Mouse (Mus musculus): ENCODE measurements around the gene Smpdl3b. TPM values are rescaled to one million over a fixed set of nuclear protein-coding genes. Genes with fewer than 3 reads are reported as not detected.
"Not testable (repeated sequence)": the region's sequence is repeated elsewhere in the genome, so short reads cannot be mapped to it uniquely, and the experiment has no call there.

Smpdl3b gene
- polyA plus RNA-seq, 1 experiment from 2014 or later, result 5.0 TPM

- Histone ChIP-seq H3K4me2 (replicated peaks; ENCODE audit: low read depth, low read length) (no peak overlapping the region), H3K4me3 (ENCODE audit: low read depth, low read length) (no peak overlapping the region), H3K36me3 (ENCODE audit: control insufficient read depth, insufficient read depth, low read length) (no peaks in the 10 kb centered on the region), H3K9ac (replicated peaks; ENCODE audit: low read depth, low read length) (no peak overlapping the region), H3K9me3 (ENCODE audit: control insufficient read depth, low read depth, low read length) (no peaks in the 10 kb centered on the region), H3K4me1 (ENCODE audit: control insufficient read depth, insufficient read depth, low read length) (no peaks in the 10 kb centered on the region), H3K27ac (ENCODE audit: low read length) (peak overlapping the region; percentile 3; the same call in 1 of the 2 replicates), H3K27me3 (ENCODE audit: control insufficient read depth, insufficient read depth, low read length) (no peaks in the 10 kb centered on the region)
- WGBS, result 79% methylated on average over 18 of the region's 18 CpGs
- no peak for ATAC-seq (ENCODE audit: insufficient number of reproducible peaks, insufficient read depth, low FRiP score, low read depth)
Observed at GRCm38 (mm10) chr4:132801176-132802077, 44.4 kb upstream of the Smpdl3b start.

DNA sequence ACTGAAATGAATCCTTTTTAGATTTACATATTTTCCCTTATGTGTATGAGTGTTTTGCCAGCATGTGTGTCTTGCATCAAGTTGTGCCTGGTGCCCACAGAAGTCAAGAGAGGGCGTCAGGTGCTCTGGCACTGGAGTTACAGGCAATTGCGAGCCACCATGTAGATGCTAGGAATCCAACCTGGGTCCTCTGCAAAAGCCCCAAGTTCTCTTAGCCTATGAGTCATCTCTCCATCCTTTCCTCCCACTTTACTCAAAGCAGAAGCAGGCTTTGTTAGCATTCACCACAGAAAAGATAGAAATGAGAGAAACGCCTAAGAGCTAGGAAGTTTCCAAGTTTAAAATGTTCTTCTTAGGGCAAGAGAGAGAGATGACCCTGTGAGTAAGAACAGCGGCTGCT lies 42.8 kb upstream of the Smpdl3b start:
- ATAC-seq (ENCODE audit: insufficient number of reproducible peaks, insufficient read depth, low FRiP score, low read depth), result no peak
- H3K4me1 ChIP-seq (ENCODE audit: control insufficient read depth, insufficient read depth, low read length), result no peaks in the 10 kb centered on the region
- WGBS, result 87% methylated on average over 4 of the region's 4 CpGs
- no peak overlapping the region for H3K4me3 ChIP-seq (ENCODE audit: low read depth, low read length)
- H3K27me3 ChIP-seq (ENCODE audit: control insufficient read depth, insufficient read depth, low read length), result 0 out of 2 replicates have a peak, but pooled peaks cover 3% of the 10 kb centered on the region
- no peaks in the 10 kb centered on the region for H3K36me3 ChIP-seq (ENCODE audit: control insufficient read depth, insufficient read depth, low read length)
- no peak overlapping the region for H3K4me2 ChIP-seq (replicated peaks; ENCODE audit: low read depth, low read length)
- H3K27ac ChIP-seq (ENCODE audit: low read length), result no peak overlapping the region
- H3K9ac ChIP-seq (replicated peaks; ENCODE audit: low read depth, low read length), result no peak overlapping the region
- H3K9me3 ChIP-seq (ENCODE audit: control insufficient read depth, low read depth, low read length), result no peaks in the 10 kb centered on the region

DNA sequence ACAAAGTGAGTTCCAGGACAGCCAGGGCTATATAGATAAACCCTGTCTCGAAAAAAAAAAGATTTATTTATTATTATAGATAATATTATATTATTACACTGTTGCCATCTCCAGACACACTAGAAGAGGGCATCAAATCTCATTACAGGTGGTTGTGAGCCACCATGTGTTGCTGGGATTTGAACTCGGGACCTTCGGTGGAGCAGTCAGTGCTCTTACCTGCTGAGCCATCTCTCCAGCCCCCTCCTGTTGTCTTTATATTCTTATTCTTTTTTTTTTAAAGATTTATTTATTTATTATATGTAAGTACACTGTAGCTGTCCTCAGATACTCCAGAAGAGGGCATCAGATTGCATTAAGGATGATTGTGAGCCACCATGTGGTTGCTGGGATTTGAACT lies 41.6 kb upstream of the Smpdl3b start:
- WGBS, result 79% methylated on average over 3 of the region's 3 CpGs
- not testable (repeated sequence) for H3K27me3 ChIP-seq (ENCODE audit: control insufficient read depth, insufficient read depth, low read length); H3K4me2 ChIP-seq (replicated peaks; ENCODE audit: low read depth, low read length); ATAC-seq (ENCODE audit: insufficient number of reproducible peaks, insufficient read depth, low FRiP score, low read depth); H3K4me1 ChIP-seq (ENCODE audit: control insufficient read depth, insufficient read depth, low read length); H3K9ac ChIP-seq (replicated peaks; ENCODE audit: low read depth, low read length); H3K4me3 ChIP-seq (ENCODE audit: low read depth, low read length); H3K9me3 ChIP-seq (ENCODE audit: control insufficient read depth, low read depth, low read length); H3K27ac ChIP-seq (ENCODE audit: low read length); H3K36me3 ChIP-seq (ENCODE audit: control insufficient read depth, insufficient read depth, low read length)

DNA sequence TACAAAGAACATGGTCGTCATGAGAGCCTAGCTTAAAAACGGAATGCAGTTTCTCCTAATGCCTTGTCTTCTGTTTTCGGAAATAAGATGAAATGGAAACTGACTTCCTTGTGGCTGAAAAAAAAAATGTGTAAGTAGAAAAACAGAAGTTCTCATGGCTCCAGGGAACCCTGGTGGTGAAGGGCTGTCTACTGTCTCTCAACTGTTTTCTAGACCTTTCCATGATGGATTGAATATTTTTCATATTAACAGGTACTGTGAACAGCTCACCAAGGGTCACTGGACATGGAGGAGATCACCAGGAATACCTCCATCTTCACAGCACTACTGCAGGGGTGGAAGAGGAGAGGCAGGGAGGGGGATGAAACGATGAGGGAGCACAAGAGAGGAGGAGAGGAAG lies 41.0 kb upstream of the Smpdl3b start:
- H3K4me2 ChIP-seq (replicated peaks; ENCODE audit: low read depth, low read length), result no peak overlapping the region
- no peaks in the 10 kb centered on the region for H3K9me3 ChIP-seq (ENCODE audit: control insufficient read depth, low read depth, low read length)
- WGBS, result 65% methylated on average over 4 of the region's 4 CpGs
- H3K27ac ChIP-seq (ENCODE audit: low read length), result no peak overlapping the region
- H3K9ac ChIP-seq (replicated peaks; ENCODE audit: low read depth, low read length), result no peak overlapping the region
- no peaks in the 10 kb centered on the region for H3K36me3 ChIP-seq (ENCODE audit: control insufficient read depth, insufficient read depth, low read length)
- H3K4me1 ChIP-seq (ENCODE audit: control insufficient read depth, insufficient read depth, low read length), result no peaks in the 10 kb centered on the region
- H3K4me3 ChIP-seq (ENCODE audit: low read depth, low read length), result no peak overlapping the region
- 0 out of 2 replicates have a peak, but pooled peaks cover 3% of the 10 kb centered on the region for H3K27me3 ChIP-seq (ENCODE audit: control insufficient read depth, insufficient read depth, low read length)
- ATAC-seq (ENCODE audit: insufficient number of reproducible peaks, insufficient read depth, low FRiP score, low read depth), result no peak

DNA sequence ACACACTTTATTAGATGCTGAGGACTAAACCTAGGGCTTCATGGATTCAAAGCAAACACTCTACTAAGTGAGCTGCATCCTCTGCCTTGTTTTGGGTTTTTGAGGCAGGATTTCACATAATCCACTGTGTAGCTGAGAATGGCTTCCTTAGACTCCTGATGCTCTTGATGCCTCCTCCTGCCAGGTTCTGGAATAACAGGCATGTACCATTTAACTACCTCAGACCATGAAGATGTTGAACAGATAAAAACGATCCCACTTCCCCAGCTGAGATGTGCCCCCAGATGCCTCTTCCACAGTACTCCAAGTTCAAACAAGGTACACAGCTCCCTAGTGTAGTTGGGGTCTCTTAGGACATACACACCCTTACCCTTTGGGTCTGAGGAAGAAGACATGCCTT lies 40.4 kb upstream of the Smpdl3b start:
- Histone ChIP-seq H3K9me3 (ENCODE audit: control insufficient read depth, low read depth, low read length) (no peaks in the 10 kb centered on the region), H3K4me2 (replicated peaks; ENCODE audit: low read depth, low read length) (no peak overlapping the region), H3K27me3 (ENCODE audit: control insufficient read depth, insufficient read depth, low read length) (0 out of 2 replicates have a peak, but pooled peaks cover 3% of the 10 kb centered on the region), H3K36me3 (ENCODE audit: control insufficient read depth, insufficient read depth, low read length) (no peaks in the 10 kb centered on the region), H3K4me1 (ENCODE audit: control insufficient read depth, insufficient read depth, low read length) (no peaks in the 10 kb centered on the region), H3K4me3 (ENCODE audit: low read depth, low read length) (no peak overlapping the region), H3K9ac (replicated peaks; ENCODE audit: low read depth, low read length) (no peak overlapping the region), H3K27ac (ENCODE audit: low read length) (no peak overlapping the region)
- 72% methylated on average over 1 of the region's 1 CpGs for WGBS
- ATAC-seq (ENCODE audit: insufficient number of reproducible peaks, insufficient read depth, low FRiP score, low read depth), result no peak

- WGBS, result 2% methylated on average over 21 of the region's 21 CpGs
- Histone ChIP-seq H3K27me3 (ENCODE audit: control insufficient read depth, insufficient read depth, low read length) (0 out of 2 replicates have a peak, but pooled peaks cover 3% of the 10 kb centered on the region), H3K9me3 (ENCODE audit: control insufficient read depth, low read depth, low read length) (no peaks in the 10 kb centered on the region), H3K4me2 (replicated peaks; ENCODE audit: low read depth, low read length) (peak within 1 kb of the TSS; percentile 45), H3K9ac (replicated peaks; ENCODE audit: low read depth, low read length) (no peak within 1 kb of the TSS), H3K4me1 (ENCODE audit: control insufficient read depth, insufficient read depth, low read length) (no peaks in the 10 kb centered on the region), H3K4me3 (ENCODE audit: low read depth, low read length) (peak within 1 kb of the TSS; percentile 20; the same call in 1 of the 2 replicates), H3K36me3 (ENCODE audit: control insufficient read depth, insufficient read depth, low read length) (no peaks in the 10 kb centered on the region), H3K27ac (ENCODE audit: low read length) (no peak within 1 kb of the TSS)
- ATAC-seq (ENCODE audit: insufficient number of reproducible peaks, insufficient read depth, low FRiP score, low read depth), result peak; percentile 63; the same call in 1 of the 2 replicates
Observed at GRCm38 (mm10) chr4:132796196-132796886, 39.3 kb upstream of the Smpdl3b start, which contains the start of gene Themis2. Gene Themis2, minus strand, starts transcription at chr4:132796387.

DNA sequence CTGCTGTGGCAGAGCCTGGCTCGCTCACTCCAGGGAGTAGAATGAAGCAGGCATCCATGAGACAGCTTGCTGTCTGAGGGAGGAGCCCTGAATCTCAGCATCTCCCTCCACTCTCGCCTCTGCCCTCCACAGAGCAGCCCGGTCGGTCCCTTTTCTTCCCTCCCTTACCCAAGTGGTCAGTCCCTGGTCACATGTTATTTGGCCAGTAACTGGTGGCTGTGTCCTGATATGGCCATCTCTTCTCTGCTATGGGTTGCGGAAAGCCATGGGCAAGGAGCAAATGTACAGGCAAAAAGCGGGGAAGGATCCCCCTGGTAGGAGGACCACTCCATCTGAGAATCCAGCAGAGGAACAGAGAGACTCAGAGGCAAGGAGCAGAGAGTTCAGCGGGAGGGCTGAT lies 38.1 kb upstream of the Smpdl3b start:
- H3K4me2 ChIP-seq (replicated peaks; ENCODE audit: low read depth, low read length), result no peak overlapping the region
- no peaks in the 10 kb centered on the region for H3K9me3 ChIP-seq (ENCODE audit: control insufficient read depth, low read depth, low read length)
- no peak overlapping the region for H3K4me3 ChIP-seq (ENCODE audit: low read depth, low read length)
- no peaks in the 10 kb centered on the region for H3K4me1 ChIP-seq (ENCODE audit: control insufficient read depth, insufficient read depth, low read length)
- no peaks in the 10 kb centered on the region for H3K36me3 ChIP-seq (ENCODE audit: control insufficient read depth, insufficient read depth, low read length)
- 57% methylated on average over 7 of the region's 7 CpGs for WGBS
- H3K9ac ChIP-seq (replicated peaks; ENCODE audit: low read depth, low read length), result no peak overlapping the region
- 0 out of 2 replicates have a peak, but pooled peaks cover 3% of the 10 kb centered on the region for H3K27me3 ChIP-seq (ENCODE audit: control insufficient read depth, insufficient read depth, low read length)
- no peak overlapping the region for H3K27ac ChIP-seq (ENCODE audit: low read length)
- no peak for ATAC-seq (ENCODE audit: insufficient number of reproducible peaks, insufficient read depth, low FRiP score, low read depth)

- no peaks in the 10 kb centered on the region for H3K4me1 ChIP-seq (ENCODE audit: control insufficient read depth, insufficient read depth, low read length)
- 73% methylated on average over 8 of the region's 8 CpGs for WGBS
- H3K27ac ChIP-seq (ENCODE audit: low read length), result no peak overlapping the region
- no peaks in the 10 kb centered on the region for H3K36me3 ChIP-seq (ENCODE audit: control insufficient read depth, insufficient read depth, low read length)
- H3K27me3 ChIP-seq (ENCODE audit: control insufficient read depth, insufficient read depth, low read length), result 0 out of 2 replicates have a peak, but pooled peaks cover 3% of the 10 kb centered on the region
- no peak overlapping the region for H3K4me2 ChIP-seq (replicated peaks; ENCODE audit: low read depth, low read length)
- no peaks in the 10 kb centered on the region for H3K9me3 ChIP-seq (ENCODE audit: control insufficient read depth, low read depth, low read length)
- ATAC-seq (ENCODE audit: insufficient number of reproducible peaks, insufficient read depth, low FRiP score, low read depth), result no peak
- no peak overlapping the region for H3K4me3 ChIP-seq (ENCODE audit: low read depth, low read length)
- H3K9ac ChIP-seq (replicated peaks; ENCODE audit: low read depth, low read length), result no peak overlapping the region
Observed at GRCm38 (mm10) chr4:132794760-132795159, 37.7 kb upstream of the Smpdl3b start.

Measured in stomach, embryonic 14.5 days (tissue).